Mouse (Mus musculus): ENCODE measurements around the gene Trpm6. TPM values are rescaled to one million over a fixed set of nuclear protein-coding genes. Genes with fewer than 3 reads are reported as not detected.

Gene Trpm6
- total RNA-seq, 2 experiments from 2014 or later: 0.68 TPM; not detected in 1

- ATAC-seq (replicated peaks; ENCODE audit: low FRiP score, poor library complexity, severe bottlenecking): no peak
Measured at GRCm38 (mm10) chr19:18881162-18881561, 131.4 kb downstream of the Trpm6 start.

GRCm38 (mm10) chr19:18887646-18888407 is 138.0 kb downstream of the Trpm6 start:
- no peak for ATAC-seq (replicated peaks; ENCODE audit: low FRiP score, poor library complexity, severe bottlenecking)

- ATAC-seq (replicated peaks; ENCODE audit: low FRiP score, poor library complexity, severe bottlenecking): no peak
Measured at GRCm38 (mm10) chr19:18888491-18889116, 138.8 kb downstream of the Trpm6 start.

- ATAC-seq (replicated peaks; ENCODE audit: low FRiP score, poor library complexity, severe bottlenecking): no peak
Measured at GRCm38 (mm10) chr19:18889117-18889627, 139.4 kb downstream of the Trpm6 start.

GRCm38 (mm10) chr19:18889632-18890031 is 139.8 kb downstream of the Trpm6 start:
- no peak for ATAC-seq (replicated peaks; ENCODE audit: low FRiP score, poor library complexity, severe bottlenecking)

GRCm38 (mm10) chr19:18890216-18890615 is 140.4 kb downstream of the Trpm6 start:
- ATAC-seq (replicated peaks; ENCODE audit: low FRiP score, poor library complexity, severe bottlenecking): no peak

GRCm38 (mm10) chr19:18898238-18898637 is 148.5 kb downstream of the Trpm6 start:
- no peak for ATAC-seq (replicated peaks; ENCODE audit: low FRiP score, poor library complexity, severe bottlenecking)

GRCm38 (mm10) chr19:18902041-18902693 is 152.4 kb downstream of the Trpm6 start:
- ATAC-seq (replicated peaks; ENCODE audit: low FRiP score, poor library complexity, severe bottlenecking): no peak

- no peak for ATAC-seq (replicated peaks; ENCODE audit: low FRiP score, poor library complexity, severe bottlenecking)
Measured at GRCm38 (mm10) chr19:18902694-18903067, 152.9 kb downstream of the Trpm6 start.

GRCm38 (mm10) chr19:18905511-18905910 is 155.7 kb downstream of the Trpm6 start:
- no peak for ATAC-seq (replicated peaks; ENCODE audit: low FRiP score, poor library complexity, severe bottlenecking)

- ATAC-seq (replicated peaks; ENCODE audit: low FRiP score, poor library complexity, severe bottlenecking): no peak
Measured at GRCm38 (mm10) chr19:18909641-18910040, 159.9 kb downstream of the Trpm6 start.

GRCm38 (mm10) chr19:18911755-18912340 is 162.1 kb downstream of the Trpm6 start:
- ATAC-seq (replicated peaks; ENCODE audit: low FRiP score, poor library complexity, severe bottlenecking): no peak

GRCm38 (mm10) chr19:18941391-18941790 is 191.6 kb downstream of the Trpm6 start:
- ATAC-seq (replicated peaks; ENCODE audit: low FRiP score, poor library complexity, severe bottlenecking): no peak

Other genes with a start within 250 kb of the Trpm6 start
- gene Ostf1, start 118.2 kb upstream of the Trpm6 start, total RNA-seq (2015; ENCODE audit: low replicate concordance): 49.9 and 65.9 TPM in 2 replicates
- gene Ostf1, start 118.2 kb upstream of the Trpm6 start, total RNA-seq (2017; ENCODE audit: low replicate concordance): 59.0 and 70.4 TPM in 2 replicates
- 0.63 and 1.7 TPM in 2 replicates for gene Nmrk1, start 118.0 kb upstream of the Trpm6 start, total RNA-seq (2015; ENCODE audit: low replicate concordance)
- gene Nmrk1, start 118.0 kb upstream of the Trpm6 start, total RNA-seq (2017; ENCODE audit: low replicate concordance): 1.1 and 1.8 TPM in 2 replicates
- gene Carnmt1, start 79.2 kb upstream of the Trpm6 start, total RNA-seq (2015; ENCODE audit: low replicate concordance): 10.2 and 10.9 TPM in 2 replicates
- 9.3 and 11.7 TPM in 2 replicates for gene Carnmt1, start 79.2 kb upstream of the Trpm6 start, total RNA-seq (2017; ENCODE audit: low replicate concordance)
- 30.1 and 40.0 TPM in 2 replicates for gene D030056L22Rik, start 36.8 kb upstream of the Trpm6 start, total RNA-seq (2015; ENCODE audit: low replicate concordance)
- gene D030056L22Rik, start 36.8 kb upstream of the Trpm6 start, total RNA-seq (2017; ENCODE audit: low replicate concordance): 17.3 and 21.9 TPM in 2 replicates

Data from erythroblast, adult 5-6 weeks (primary cell).